Mouse (Mus musculus) small intestine, adult 2 months (tissue): ENCODE data around the gene Zkscan17.

Experiments used
- CTCF ChIP-seq: fragments of 200-500 bp; IDR thresholded peaks from 2 replicates; pipeline ENCODE4 v1.5.1; 2012; ENCODE audit warnings: low read depth, mild to moderate bottlenecking, control low read depth, inconsistent platforms, low read length, moderate library complexity, mixed read lengths; ENCODE audit not compliant: insufficient replicate concordance, insufficient read length; ENCODE audit errors: extremely low read depth
- POLR2A ChIP-seq: fragments of 200-500 bp; IDR thresholded peaks from 2 replicates; pipeline ENCODE4 v1.6.1; 2012; ENCODE audit warnings: low read depth, mild to moderate bottlenecking, control low read depth, inconsistent platforms, low read length, moderate library complexity

GRCm38 (mm10) chr11:59505839-59506712, 20.5 kb downstream of the Zkscan17 start:
- TF ChIP-seq CTCF (no peak), POLR2A (no peak; the same call in 1 of the 2 replicates)
